17 mouse cellular contexts compared by ENCODE assay signal in genomic region chr5:74740951-74741350, GRCm38 (mm10). TPM values are rescaled to one million over a fixed set of nuclear protein-coding genes. Genes with fewer than 3 reads are reported as not detected.
"Had no signal": no experiment of that assay in that cellular context is flagged by ENCODE, and none has a peak within 500 bp of the region (broad histone marks: within the 10 kb centered on the region; RNA-seq: fewer than 3 reads in every experiment).

No protein-coding gene starts in this region.

- DNase-seq: lung, adult 2 months; lung, postnatal 14 days; lung, postnatal 36 days; spleen, adult 18-20 months; thymus, adult 2 months; thymus, postnatal 25 days; thymus, postnatal 4 days had no signal

- H3K27ac ChIP-seq: liver, embryonic 12.5 days; liver, embryonic 14.5 days; lung, embryonic 15.5 days; macrophage; midbrain, embryonic 13.5 days; midbrain, embryonic 15.5 days; neural tube, embryonic 12.5 days had no signal

- H3K4me3 ChIP-seq: liver, embryonic 12.5 days; lung, embryonic 15.5 days; megakaryocyte, embryonic 14.5 days; midbrain, embryonic 13.5 days; midbrain, embryonic 15.5 days; neural tube, embryonic 12.5 days had no signal

- ATAC-seq: liver, embryonic 12.5 days; lung, postnatal 0 days; midbrain, embryonic 13.5 days; midbrain, embryonic 15.5 days had no signal

RNA-seq across cellular contexts. Expression of gene Lnx1, which starts 38.2 kb away (rescaled TPM):
- total RNA-seq: monocyte, adult 5-6 weeks had no signal
